Mouse (Mus musculus): ENCODE measurements around the gene Ndufs8.

Ndufs8 gene

DNA sequence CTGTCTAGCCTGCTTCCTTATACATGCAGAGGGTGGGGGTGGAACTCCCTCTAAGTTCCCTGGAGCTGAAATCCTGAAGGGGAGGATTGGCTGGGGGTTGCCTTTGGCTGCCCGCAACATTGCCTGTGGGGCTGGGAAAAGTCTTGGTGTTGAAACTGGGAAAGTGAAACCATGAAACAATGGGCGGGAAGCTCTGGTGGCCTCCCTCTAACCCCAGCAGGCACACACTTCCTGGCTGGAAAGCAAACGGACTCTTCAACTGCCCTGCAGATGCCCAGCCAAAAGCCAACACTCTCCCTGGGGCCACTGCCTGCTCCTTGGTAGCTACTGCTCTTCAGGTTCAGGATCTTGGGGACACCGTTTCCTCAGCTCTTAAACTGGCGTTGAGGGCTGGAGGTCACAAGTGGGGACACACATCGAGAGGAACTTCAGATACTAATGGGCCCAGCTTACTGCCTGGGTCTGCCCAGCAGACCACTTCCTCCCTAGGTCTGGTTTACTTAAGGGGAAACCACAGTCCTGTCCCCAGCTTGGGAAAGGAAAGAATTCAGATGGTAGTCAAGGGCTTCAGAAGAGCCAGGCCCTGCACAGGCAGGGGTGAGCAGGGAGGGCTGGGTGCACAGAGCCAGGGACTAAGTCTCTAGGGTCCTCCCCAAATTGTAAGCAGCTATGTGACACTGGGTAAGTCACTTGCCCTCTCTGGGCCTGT lies 7.2 kb downstream of the Ndufs8 start:
- no peak for DNase-seq (ENCODE audit: low read depth, low spot score)

DNA sequence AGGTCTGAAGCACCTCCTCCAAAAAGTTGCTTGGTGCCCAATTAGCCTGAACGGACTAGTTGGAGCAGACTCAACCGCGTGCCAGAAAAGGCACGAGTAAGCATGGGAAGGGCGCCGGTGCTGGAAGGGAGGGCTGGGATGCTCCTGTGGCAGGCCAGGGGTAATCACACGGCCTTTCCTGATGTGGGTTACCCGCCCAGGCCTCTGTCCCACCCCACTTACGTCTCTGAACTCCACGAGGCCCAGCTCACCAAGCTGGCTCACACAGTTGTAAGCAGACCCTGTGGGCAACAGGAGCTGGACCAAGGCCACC lies 8.3 kb downstream of the Ndufs8 start:
- DNase-seq (ENCODE audit: low read depth, low spot score) = no peak

DNA sequence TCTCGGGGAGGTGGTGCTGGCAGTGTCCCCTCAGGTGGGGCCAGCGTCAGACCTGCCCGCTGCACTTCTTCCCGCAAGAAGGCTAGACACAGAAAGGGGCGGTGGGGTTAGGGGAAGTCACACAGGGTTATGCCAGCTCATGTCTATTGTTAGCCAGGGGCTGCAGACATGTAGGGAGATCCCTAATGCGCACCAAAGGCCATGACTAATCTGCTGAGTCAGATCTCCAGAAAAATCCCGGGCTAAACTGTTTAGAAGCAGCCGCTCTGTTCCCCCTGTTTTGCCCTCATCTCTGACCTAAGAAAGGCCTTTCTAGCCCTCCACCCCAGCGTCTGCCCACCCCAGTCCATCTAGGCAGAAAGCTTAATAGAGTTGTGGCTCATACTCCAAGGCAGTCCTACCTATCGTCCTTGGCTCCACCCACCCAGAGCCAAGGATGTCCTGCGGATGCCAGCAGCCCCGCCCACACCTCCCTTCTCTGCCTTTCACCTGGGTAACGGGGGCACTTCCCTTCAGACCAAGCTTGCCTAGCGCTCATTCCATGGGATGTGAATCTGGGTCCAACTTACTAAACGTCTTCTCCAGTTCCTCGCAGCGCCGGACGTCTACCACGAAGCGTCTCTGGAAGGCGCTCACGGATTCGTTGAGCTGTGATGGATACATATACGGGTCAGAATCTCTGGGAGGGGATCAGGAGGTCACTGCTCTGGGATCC lies 8.8 kb downstream of the Ndufs8 start:
- DNase-seq (ENCODE audit: low read depth, low spot score) = no peak

DNA sequence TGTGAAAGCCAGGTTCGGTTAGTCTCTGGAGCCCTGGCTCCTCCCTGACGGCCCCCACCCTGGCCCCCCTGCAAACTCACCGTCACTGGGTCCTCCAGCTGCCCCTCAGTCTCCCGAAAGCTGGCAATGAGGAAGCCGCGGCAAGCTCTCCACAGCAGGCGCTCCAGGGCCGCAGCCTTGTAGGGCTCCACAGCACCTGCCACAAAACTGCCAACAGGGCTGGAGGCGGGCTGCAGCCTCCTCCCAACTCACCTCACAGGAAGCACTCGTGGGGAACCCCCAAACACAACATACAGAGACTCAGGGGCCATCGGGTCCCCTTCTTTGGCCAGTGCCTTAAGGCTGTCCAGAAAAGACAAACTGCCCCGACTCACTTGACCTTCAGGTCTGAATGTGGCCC lies 9.6 kb downstream of the Ndufs8 start:
- DNase-seq (ENCODE audit: low read depth, low spot score) = no peak

DNA sequence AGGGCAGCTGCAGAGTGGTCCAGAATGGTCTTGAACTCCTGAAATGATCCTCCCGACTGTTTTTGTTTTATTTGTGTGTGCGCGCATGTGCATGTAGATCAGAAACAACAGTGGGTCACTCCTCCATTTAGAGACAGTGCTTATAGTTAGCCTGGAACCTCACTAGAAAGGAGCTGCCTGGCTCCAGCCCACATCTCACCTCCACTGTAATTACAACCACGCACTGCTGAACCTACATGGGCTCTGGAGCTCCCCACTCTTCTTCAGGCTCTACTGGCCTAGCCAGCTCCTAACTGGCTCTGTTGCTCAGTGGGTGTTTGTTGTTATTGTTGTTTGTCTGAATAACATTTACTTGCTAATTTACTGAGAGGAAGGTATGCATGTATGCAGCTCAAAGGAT lies 13.0 kb downstream of the Ndufs8 start:
- no peak for DNase-seq (ENCODE audit: low read depth, low spot score)

DNA sequence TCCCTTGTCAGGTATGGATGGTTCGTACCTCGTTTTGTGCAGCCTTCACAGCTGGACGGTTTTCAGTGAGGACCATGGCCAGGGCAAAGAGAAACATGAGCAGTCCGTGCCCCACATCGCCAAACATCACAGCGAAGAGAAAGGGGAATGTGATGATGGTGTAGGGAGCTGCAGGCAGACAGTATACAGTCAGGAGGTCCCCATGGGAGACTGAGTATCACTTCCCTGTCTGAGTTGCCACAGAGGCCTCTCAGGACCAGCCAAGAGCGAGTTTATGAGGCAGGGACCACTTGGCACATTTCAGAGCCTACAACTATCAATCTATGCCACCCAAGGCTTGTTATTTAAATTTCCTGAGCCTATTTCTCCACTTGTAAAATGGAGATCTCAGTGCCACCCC lies 13.6 kb downstream of the Ndufs8 start:
- DNase-seq (ENCODE audit: low read depth, low spot score) = no peak

DNA sequence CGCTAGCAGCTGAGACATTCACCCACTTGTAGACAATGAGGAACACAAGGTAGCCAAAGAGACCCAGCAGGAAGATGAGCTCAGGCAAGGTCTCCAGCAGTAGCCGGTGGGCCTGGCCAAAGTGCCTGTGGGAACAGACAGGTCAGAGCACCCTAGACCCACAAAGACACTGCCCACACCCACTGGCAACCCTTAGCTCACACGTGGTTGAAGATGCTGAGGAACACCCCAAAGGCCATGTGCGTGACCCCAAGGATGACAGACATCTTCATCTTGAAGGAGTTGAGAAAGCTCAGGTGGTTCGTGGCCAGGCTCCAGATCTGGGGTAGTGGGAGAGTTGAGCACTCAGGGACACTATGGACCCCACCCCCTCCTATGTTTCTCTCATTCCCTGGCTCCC lies 15.0 kb downstream of the Ndufs8 start:
- no peak for DNase-seq (ENCODE audit: low read depth, low spot score)

DNA sequence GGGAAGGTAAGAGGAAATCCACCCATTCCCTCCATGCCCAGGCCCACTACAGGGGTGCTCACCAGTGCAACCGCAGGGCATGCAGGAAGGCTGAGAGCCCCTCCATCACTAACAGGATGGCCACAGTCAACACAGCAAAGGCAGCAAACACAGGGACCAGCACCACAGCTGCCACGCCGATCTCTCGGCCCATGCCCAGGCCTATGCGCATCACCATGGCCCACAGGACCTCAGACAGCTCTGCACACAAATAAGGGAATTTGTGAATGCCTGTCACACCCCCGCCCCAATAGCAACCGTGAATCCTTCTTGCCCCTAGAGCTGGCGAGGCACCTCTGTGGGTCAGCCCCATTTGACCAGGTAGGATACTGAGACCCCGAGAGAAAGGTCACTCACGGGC lies 16.4 kb downstream of the Ndufs8 start:
- no peak for DNase-seq (ENCODE audit: low read depth, low spot score)

DNA sequence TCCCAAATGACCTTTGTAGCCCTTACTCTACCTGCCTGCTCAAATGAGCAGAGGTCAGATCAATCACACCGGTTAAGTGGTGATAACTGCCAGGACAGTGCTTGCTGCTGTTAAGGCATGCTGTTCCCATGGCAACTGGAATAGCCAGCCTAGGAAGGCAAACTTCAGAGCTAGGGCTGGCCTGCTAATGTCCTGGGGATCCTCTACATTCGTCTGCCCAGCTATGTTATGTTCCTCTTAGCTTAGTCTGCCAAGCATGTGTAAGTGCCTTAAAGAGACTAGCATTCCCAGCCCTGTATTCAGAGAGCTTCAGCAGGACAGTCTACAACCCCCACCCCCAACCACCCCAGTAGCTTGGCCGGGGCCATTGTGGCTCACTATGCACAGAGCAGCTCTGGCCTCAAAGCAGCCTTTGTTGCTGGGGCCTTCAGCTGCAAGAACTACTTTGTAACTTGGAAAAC lies 17.4 kb downstream of the Ndufs8 start:
- DNase-seq (ENCODE audit: low read depth, low spot score) = no peak

DNA sequence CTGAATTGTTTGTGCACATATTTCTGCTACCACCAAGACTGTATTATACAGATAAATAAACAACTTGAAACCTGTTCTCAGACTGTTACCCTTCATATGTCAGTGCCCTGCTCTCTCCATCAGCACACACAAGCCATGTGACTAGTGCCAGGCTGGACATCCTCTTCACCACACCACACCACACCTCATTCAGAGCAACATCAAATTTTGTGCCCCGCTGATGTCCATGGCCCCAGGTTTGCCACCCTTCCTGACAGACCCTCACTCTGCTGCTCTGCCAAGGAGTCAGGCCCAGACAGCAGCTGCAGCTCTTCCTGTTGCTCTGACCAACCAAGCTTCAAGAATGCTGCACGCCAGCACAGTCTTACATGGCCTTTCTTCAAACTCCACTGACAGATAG lies 18.3 kb downstream of the Ndufs8 start:
- DNase-seq (ENCODE audit: low read depth, low spot score) = no peak

DNA sequence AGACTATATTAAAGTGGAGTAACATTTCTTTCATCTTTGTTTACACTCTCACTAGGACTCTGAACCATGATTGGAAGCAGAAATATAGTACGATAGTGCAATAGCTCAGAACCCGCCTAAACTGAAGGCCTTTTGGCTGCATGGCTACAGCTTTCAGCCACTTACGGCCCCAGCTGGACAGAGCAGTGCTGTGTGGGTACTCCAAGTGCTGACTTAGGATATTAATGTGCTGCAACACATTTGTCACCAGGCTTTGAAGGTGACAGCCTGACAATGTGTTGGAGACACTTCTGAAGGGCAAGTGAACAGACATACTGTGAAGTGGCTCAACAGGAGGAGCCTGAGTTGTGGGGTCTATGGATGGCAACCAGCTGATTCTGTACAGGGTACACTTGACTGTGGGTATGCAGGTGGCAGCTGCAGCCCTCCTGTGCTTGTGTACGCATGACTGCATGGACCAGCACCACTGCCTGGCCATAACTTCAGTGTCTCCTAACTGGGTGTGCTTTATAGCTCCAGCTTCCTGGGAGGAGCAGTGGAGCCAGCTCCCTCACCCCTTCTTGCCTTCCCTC lies 18.9 kb downstream of the Ndufs8 start:
- no peak for DNase-seq (ENCODE audit: low read depth, low spot score)

DNA sequence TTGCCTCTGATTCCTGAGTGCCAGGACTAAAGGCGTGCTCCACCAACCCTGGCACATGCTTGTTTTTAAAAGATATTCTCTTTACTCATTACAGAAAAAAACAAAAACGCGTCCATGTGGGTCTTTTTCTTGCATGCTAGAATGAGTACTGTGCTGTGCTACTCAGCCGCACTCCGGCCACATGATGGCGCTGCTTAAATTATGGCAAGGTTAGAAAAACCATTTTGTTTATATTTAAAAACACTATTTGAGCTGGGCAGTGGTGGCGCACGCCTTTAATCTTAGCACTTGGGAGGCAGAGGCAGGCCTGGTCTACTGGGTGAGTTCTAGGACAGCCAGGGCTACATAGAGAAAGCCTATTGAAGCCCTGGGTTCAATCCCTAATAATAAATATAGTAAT lies 22.4 kb downstream of the Ndufs8 start:
- no peak for DNase-seq (ENCODE audit: low read depth, low spot score)

DNA sequence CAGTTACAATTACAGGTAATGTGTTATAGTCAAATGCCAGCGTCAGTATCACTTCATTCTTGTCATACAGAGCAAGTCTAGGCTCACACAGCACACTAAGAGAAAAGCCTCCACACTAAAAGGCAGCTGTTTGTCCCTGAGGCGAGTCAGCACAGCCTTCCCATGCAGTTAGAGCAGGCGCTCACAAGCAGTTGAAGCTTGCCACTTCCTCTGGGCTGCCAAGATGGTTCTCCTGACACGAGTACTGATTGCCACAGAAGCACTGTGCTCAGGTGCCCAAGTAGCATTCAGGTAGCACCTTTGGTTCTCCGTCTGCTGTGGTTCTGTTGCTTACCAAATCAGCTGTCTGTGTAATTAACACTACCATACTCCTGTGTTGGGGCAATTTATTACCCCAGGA lies 23.5 kb downstream of the Ndufs8 start:
- DNase-seq (ENCODE audit: low read depth, low spot score) = no peak

DNA sequence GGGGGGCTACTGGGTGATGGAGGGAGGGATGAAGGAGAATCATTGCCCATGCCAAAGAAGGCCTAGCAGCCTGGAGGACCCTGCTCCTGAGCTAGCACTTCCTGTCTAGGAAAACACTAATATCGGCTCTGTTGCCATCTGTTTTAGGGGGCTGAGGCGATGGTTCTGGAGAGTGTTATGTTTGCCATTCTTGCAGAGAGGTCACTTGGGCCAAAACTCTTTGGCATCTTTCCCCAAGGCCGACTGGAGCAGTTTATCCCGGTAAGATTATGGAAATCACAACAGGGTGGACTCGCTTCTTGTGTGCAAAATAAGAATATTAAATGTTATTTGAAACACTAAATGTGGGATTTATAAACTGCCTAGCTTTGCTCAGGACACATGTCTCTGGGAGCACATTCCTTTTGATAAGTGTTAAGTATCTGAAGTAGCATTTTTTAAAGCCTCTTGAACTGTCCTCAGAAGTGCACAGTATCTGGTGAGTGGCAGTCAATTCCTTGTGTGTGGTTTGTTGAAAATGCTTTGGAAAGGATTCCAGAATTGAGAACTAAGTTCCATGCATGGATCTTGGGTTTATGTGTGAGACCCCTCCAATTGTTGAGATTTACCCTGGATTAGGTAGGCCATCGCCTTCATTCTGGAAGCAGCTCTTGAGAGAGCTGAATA lies 28.1 kb downstream of the Ndufs8 start:
- DNase-seq (ENCODE audit: low read depth, low spot score) = no peak

DNA sequence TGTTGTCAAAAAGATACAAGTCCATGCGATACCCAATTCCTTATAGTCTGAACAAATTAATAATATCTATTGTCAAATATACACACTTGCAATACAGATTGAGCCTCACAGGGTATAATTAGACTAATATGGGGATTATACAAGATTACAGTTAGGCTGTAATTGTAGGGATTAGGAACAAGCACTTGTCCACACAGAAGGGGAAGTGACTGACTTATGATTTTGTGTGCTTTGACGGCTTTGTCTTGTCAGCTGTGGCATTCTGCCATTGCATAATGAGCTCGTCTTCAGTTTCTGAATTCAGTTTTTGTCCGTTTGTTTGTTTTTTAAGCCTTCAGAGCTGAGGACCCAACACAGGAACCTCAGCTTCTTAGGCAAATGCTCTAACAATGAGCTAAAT lies 30.4 kb downstream of the Ndufs8 start:
- DNase-seq (ENCODE audit: low read depth, low spot score) = no peak

DNA sequence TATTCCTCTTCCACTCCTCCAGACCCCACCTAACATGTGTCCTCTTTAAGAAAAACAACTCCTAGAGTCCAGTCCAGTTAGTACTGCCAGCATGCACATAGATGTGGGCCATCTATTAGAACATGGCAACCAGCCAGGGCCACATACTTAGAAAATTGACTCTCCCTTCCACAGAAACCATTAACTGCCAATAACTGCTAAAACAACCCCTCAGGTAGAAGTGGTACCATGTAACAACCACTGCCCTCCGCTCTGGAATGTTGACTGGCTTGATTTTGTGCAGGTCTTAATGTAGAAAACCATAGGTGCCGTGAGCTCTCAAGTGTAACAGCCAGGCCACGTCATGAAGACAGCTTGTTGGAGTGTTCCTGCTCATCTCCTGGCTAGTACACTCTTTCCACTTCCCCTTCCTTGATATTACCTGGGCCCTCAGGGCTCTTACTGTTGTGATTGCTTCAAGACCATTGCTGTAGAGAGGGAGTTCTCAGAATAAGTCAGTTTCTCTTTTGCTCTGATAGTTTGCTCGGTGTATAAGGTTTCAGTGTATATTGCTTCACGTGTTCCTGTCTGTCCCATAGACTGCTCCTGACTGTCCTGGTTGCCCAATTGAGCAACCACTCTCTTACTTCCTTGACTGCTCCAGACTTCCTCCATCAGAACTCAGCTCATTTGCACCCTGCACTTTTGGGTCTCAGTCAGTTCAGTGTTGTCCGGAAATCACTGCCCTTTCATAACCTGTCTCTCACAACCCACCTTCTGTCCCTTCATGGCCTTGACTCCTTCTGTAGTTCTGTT lies 32.3 kb downstream of the Ndufs8 start:
- DNase-seq (ENCODE audit: low read depth, low spot score) = no peak

DNA sequence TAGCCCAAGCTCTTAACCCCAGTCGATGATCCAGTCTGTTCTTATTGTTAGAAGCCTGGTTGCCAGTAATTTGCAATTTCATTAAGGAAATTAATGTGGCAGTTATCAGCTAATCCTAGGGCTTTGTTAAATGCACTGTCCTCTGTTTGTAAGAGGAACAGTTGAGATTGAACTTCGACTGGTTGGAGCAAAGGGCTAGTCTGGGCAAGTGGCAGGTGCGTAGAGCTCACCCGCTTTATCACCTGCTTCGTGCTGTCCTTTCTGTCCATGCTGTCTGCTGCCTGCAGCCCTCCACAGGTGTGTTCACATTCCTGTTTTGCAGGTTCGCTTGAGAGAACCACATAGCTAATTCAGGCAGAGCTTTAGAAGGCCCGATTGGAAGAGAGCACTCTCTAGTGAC lies 37.5 kb downstream of the Ndufs8 start:
- no peak for DNase-seq (ENCODE audit: low read depth, low spot score)

DNA sequence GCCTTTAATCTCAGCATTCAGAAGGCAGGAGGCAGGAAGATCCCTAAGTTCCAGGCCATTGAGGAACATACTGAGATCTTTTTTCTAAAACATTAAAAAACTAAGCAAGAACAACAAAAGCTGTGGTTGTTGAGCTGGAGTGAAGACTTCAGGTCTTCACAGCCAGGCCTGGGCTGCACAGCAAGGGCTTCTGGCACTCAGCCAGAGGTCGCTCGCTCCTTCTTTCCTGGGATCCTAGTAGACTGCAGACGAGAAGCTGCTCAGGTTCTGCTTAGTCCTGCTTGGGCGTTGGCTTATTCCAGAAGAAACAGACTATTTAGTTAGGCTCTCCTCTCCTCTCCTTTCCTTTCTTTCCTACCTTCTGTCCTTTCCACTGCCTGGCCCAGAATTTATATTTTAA lies 40.2 kb downstream of the Ndufs8 start:
- no peak for DNase-seq (ENCODE audit: low read depth, low spot score)

DNA sequence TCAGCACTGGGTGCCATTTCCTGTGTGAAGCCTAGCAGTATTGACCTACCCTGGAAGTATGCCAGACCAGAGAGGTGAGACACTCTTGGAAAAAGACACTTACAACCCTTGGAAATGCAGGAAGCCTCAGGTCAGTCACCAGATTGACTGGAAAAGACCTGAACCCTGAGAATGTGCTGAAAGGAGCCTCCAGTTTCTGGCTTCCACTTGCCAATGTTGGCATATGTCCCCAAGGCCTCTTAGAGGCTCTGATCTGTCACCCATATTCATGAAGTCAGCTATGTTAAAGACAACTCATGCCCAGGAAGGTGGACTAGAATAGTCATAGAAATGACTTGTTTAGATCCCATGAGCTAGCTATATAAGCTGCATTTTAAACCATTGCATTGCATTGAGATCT lies 41.1 kb downstream of the Ndufs8 start:
- no peak for DNase-seq (ENCODE audit: low read depth, low spot score)

DNA sequence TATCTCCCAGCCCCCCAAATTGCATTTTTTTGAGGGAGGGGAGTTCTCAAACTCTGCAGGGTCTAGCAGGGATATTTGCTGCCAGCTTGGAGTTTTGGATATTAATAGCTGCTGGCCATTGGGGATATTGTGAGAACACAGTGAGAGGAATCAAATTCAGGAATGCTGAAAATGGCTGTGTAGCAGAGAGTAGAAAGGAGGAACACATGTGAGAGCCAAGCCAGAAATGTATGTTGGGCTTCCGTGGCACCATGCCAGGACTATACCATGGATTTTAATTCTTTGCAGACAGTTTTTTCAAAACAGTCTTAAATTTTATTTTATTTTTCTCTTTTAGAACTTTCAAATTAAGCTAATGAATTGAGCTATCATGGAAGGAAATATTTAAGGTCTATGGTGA lies 44.3 kb downstream of the Ndufs8 start:
- no peak for DNase-seq (ENCODE audit: low read depth, low spot score)

DNA sequence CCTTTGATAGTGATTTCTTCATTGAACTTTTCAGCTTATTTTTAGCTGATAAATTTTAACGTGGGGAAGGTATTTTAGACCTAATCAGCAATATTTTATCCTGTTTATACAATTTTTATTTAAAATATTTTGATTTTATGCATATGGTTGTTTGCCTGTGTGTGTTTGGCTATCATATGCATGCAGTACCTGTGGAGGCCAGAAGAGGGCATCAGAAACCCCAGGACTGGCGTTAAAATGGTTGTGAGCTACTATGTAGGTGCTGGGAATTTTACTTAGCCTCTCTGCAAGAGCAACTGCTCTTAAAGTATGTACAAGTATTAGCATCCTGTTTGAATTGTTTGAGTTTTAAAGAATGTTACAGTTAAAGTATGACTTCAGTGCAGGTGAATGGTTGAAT lies 47.6 kb downstream of the Ndufs8 start:
- no peak for DNase-seq (ENCODE audit: low read depth, low spot score)

DNA sequence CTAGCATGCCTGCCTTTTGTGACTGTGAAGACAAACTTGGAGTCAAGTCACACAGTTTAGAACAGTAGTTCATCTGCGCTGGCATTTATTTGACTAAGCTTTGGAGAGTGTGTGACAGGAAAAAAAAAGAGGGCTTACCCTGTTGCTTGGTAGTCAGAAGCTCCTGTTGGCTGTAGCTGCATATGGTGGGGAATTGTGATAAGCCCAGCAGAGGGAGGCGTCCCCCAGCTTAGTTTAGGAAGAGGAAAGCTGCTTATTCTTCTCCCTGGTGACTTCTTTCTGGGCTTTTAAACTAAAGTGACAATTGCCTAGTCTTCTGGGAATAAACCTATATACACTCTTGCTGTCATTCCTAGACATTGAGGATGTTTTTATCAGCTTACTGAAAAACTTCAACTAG lies 49.9 kb downstream of the Ndufs8 start:
- no peak for DNase-seq (ENCODE audit: low read depth, low spot score)
